Mouse (Mus musculus) lung, postnatal 0 days (tissue): Measurements from ENCODE around the gene BC025446. TPM values are rescaled to one million over a fixed set of nuclear protein-coding genes. Genes with fewer than 3 reads are reported as not detected.

Experiments used
- ATAC-seq: fragments of 200-750 bp; cut with Nextera tagmentation; 2 replicates; pipeline ENCODE4 v1.8.0; 2017; ENCODE audit warnings: moderate library complexity
- DNase-seq: peaks from one replicate; pipeline ENCODE4 v3.0.0-alpha.2; 2016; ENCODE audit warnings: low spot score
- H3K27ac ChIP-seq: fragments of 300-500 bp; sonication (generic); 2 replicates; pipeline ENCODE4 v1.5.1; 2014; ENCODE audit warnings: antibody characterized with exemption, mild to moderate bottlenecking, low read length, mixed read lengths
- H3K27me3 ChIP-seq: fragments of 300-500 bp; sonication (generic); replicated peaks from 2 replicates; pipeline ENCODE4 v1.6.1; 2014; ENCODE audit warnings: low read length, mixed read lengths; ENCODE audit not compliant: insufficient read depth
- H3K36me3 ChIP-seq: fragments of 300-500 bp; sonication (generic); 2 replicates; pipeline ENCODE4 v1.6.1; 2014; ENCODE audit warnings: low read length, mixed read lengths; ENCODE audit not compliant: insufficient read depth
- H3K4me1 ChIP-seq: fragments of 300-500 bp; sonication (generic); 2 replicates; pipeline ENCODE4 v1.6.1; 2014; ENCODE audit warnings: antibody characterized with exemption, low read depth, low read length, mixed read lengths; ENCODE audit not compliant: insufficient read depth
- H3K4me2 ChIP-seq: fragments of 300-500 bp; sonication (generic); replicated peaks from 2 replicates; pipeline ENCODE4 v1.6.1; 2014; ENCODE audit warnings: low read depth, mild to moderate bottlenecking, low read length, moderate library complexity, mixed read lengths
- H3K4me3 ChIP-seq: fragments of 300-500 bp; sonication (generic); 2 replicates; pipeline ENCODE4 v1.5.1; 2014; ENCODE audit warnings: low read depth, low read length
- H3K9ac ChIP-seq: fragments of 300-500 bp; sonication (generic); replicated peaks from 2 replicates; pipeline ENCODE4 v1.6.1; 2014; ENCODE audit warnings: low read depth, mild to moderate bottlenecking
- H3K9me3 ChIP-seq: fragments of 300-500 bp; sonication (generic); 2 replicates; pipeline ENCODE4 v1.6.1; 2016; ENCODE audit warnings: low read length, mixed read lengths
- CTCF ChIP-seq: IDR thresholded peaks from 2 replicates; pipeline ENCODE4 v1.5.1; 2016; ENCODE audit warnings: antibody characterized with exemption, mild to moderate bottlenecking
- EP300 ChIP-seq: IDR thresholded peaks from 2 replicates; pipeline ENCODE4 v1.6.1; 2016; ENCODE audit warnings: antibody characterized with exemption, mild to moderate bottlenecking, control low read depth
- WGBS: fragments of 180-500 bp; shearing (Covaris S2); extraction: QIAGEN DNeasy Blood & Tissue Kit; methylation state at CpG from one replicate; pipeline ENCODE4 v1.1.7; 2014; 5-methylcytosine and 5-hydroxymethylcytosine counted together
- polyA plus RNA-seq: library from polyadenylated mRNA; unstranded; fragments of >200 nt; fragmentation: Nextera tagmentation; extraction: Ambion mirVana; gene quantifications from 2 replicates; pipeline ENCODE4 v1.2.1, GENCODE M21; 2015

The BC025446 gene
- polyA plus RNA-seq, 1 experiment from 2014 or later = not detected

GRCm38 (mm10) chr15:75221942-75222341 is 5.8 kb downstream of the BC025446 start:
- H3K9ac ChIP-seq = no peak overlapping the region
- no peak for DNase-seq
- no peaks in the 10 kb centered on the region for H3K36me3 ChIP-seq
- H3K27me3 ChIP-seq = no peaks in the 10 kb centered on the region
- no peaks in the 10 kb centered on the region for H3K4me1 ChIP-seq
- no peaks in the 10 kb centered on the region for H3K9me3 ChIP-seq
- H3K27ac ChIP-seq = no peak overlapping the region
- H3K4me3 ChIP-seq = no peak overlapping the region
- TF ChIP-seq CTCF (no peak), EP300 (no peak)
- ATAC-seq = no peak
- no peak overlapping the region for H3K4me2 ChIP-seq

GRCm38 (mm10) chr15:75237736-75238288 is 21.6 kb downstream of the BC025446 start:
- DNase-seq (no peak), ATAC-seq (no peak)
- Histone ChIP-seq H3K4me2 (no peak overlapping the region), H3K36me3 (no peaks in the 10 kb centered on the region), H3K27me3 (no peaks in the 10 kb centered on the region), H3K9ac (no peak overlapping the region), H3K4me1 (no peaks in the 10 kb centered on the region), H3K9me3 (no peaks in the 10 kb centered on the region), H3K4me3 (no peak overlapping the region), H3K27ac (no peak overlapping the region)
- WGBS = 82% methylated on average over 3 of the region's 3 CpGs
- TF ChIP-seq CTCF (no peak), EP300 (no peak)

- no peaks in the 10 kb centered on the region for H3K36me3 ChIP-seq
- no peaks in the 10 kb centered on the region for H3K4me1 ChIP-seq
- TF ChIP-seq CTCF (no peak), EP300 (no peak)
- H3K9me3 ChIP-seq = no peaks in the 10 kb centered on the region
- DNase-seq (no peak), ATAC-seq (no peak)
- H3K4me3 ChIP-seq = no peak overlapping the region
- WGBS = 61% methylated on average over 2 of the region's 2 CpGs
- no peak overlapping the region for H3K27ac ChIP-seq
- no peak overlapping the region for H3K4me2 ChIP-seq
- H3K27me3 ChIP-seq = no peaks in the 10 kb centered on the region
- H3K9ac ChIP-seq = no peak overlapping the region
Observed at GRCm38 (mm10) chr15:75240558-75240957, 24.4 kb downstream of the BC025446 start.

GRCm38 (mm10) chr15:75242756-75243640 is 26.8 kb downstream of the BC025446 start:
- no peak for TF ChIP-seq CTCF
- no peak for TF ChIP-seq EP300
- H3K36me3 ChIP-seq = no peaks in the 10 kb centered on the region
- ATAC-seq (no peak), DNase-seq (no peak)
- no peak overlapping the region for H3K27ac ChIP-seq
- no peaks in the 10 kb centered on the region for H3K27me3 ChIP-seq
- WGBS = 60% methylated on average over 3 of the region's 3 CpGs
- H3K9me3 ChIP-seq = no peaks in the 10 kb centered on the region
- no peak overlapping the region for H3K4me3 ChIP-seq
- no peaks in the 10 kb centered on the region for H3K4me1 ChIP-seq
- H3K4me2 ChIP-seq = no peak overlapping the region
- no peak overlapping the region for H3K9ac ChIP-seq

DNA sequence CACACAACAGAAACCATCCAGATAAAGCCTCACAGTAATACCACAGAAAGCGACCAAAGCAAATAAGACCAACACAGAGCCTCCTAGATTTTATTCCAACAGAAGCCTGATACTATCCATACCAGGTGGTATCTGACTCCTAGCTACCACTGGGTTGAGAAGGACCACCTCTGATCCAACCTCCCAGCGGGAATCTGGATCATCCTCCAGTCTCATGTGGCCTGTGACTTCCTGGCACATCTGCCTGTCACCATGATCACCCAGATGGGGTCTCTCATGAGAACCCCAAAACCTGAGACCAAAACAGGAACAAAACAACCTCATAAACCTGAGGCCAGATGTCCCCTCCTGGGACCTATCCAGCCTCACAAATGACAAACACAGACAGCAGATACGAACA is 38.5 kb downstream of the BC025446 start:
- no peaks in the 10 kb centered on the region for H3K4me1 ChIP-seq
- DNase-seq = no peak
- no peak overlapping the region for H3K9ac ChIP-seq
- no peak overlapping the region for H3K4me3 ChIP-seq
- ATAC-seq = no peak
- no peaks in the 10 kb centered on the region for H3K36me3 ChIP-seq
- no peak for TF ChIP-seq EP300
- TF ChIP-seq CTCF = no peak
- H3K27me3 ChIP-seq = no peaks in the 10 kb centered on the region
- H3K9me3 ChIP-seq = no peaks in the 10 kb centered on the region
- no peak overlapping the region for H3K27ac ChIP-seq
- no peak overlapping the region for H3K4me2 ChIP-seq
- WGBS = 73% methylated on average over 3 of the region's 3 CpGs

DNA sequence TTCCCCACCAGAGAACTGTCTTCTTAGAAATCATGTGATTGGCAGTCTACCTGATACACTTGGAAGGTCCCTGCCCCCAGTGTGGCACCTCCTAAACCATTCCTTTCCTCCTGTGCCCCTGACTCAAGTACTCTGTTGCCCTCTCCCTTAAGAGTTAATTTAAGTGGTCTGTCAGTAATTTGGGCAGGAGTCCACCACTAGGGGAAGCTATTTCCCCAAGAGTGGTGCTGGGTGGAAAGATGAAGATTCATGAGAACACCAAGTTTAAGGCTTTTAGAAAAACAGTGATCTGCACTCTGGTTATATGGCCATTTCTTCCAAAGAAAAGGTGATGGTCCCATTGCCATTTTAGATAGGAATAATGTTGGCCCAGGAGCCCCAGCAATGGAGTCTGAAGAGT is 49.7 kb downstream of the BC025446 start:
- no peak overlapping the region for H3K9ac ChIP-seq
- ATAC-seq = no peak
- TF ChIP-seq EP300 = no peak
- TF ChIP-seq CTCF = no peak

More for the DNA sequence above, 49.7 kb downstream of the BC025446 start:
- Histone ChIP-seq H3K9me3 (no peaks in the 10 kb centered on the region), H3K4me3 (no peak overlapping the region), H3K4me2 (no peak overlapping the region), H3K4me1 (no peaks in the 10 kb centered on the region), H3K27ac (no peak overlapping the region), H3K27me3 (no peaks in the 10 kb centered on the region), H3K36me3 (no peaks in the 10 kb centered on the region)
- no peak for DNase-seq
